Mouse (Mus musculus): ENCODE measurements around the gene Wdhd1. TPM values are rescaled to one million over a fixed set of nuclear protein-coding genes. Genes with fewer than 3 reads are reported as not detected.

Wdhd1 gene
- total and polyA plus RNA-seq, 2 experiments from 2014 or later = 8.8 to 12.3 TPM

- peak overlapping the region; percentile 97 for H3K27ac ChIP-seq (ENCODE audit: low read depth, low read length)
- H3K4me3 ChIP-seq (ENCODE audit: low read depth, low read length) = peak overlapping the region; percentile 95
- TF ChIP-seq CTCF (IDR thresholded peaks at IDR 0.05) = no peak
- H3K4me2 ChIP-seq (ENCODE audit: low read depth, low read length, poor library complexity, severe bottlenecking) = peak overlapping the region; percentile 54
- no peaks in the 10 kb centered on the region for H3K9me3 ChIP-seq (ENCODE audit: low read length)
- peak overlapping the region; percentile 99 for H3K9ac ChIP-seq (replicated peaks; ENCODE audit: low read length, poor library complexity, severe bottlenecking)
- ATAC-seq (ENCODE audit: low FRiP score) = peak; percentile 90
- H3K27me3 ChIP-seq (ENCODE audit: insufficient read depth, low read length) = no peaks in the 10 kb centered on the region
- 0% methylated on average over 37 of the region's 38 CpGs for WGBS
- no peaks in the 10 kb centered on the region for H3K36me3 ChIP-seq (ENCODE audit: insufficient read depth, low read length)
- peaks cover 7% of the 10 kb centered on the region; the same call in 1 of the 2 replicates for H3K4me1 ChIP-seq (ENCODE audit: insufficient read depth, low read length)
- DNase-seq (ENCODE audit: low spot score) = no peak
Observed at GRCm38 (mm10) chr14:47298408-47298792, 21.7 kb upstream of the Wdhd1 start.

DNA sequence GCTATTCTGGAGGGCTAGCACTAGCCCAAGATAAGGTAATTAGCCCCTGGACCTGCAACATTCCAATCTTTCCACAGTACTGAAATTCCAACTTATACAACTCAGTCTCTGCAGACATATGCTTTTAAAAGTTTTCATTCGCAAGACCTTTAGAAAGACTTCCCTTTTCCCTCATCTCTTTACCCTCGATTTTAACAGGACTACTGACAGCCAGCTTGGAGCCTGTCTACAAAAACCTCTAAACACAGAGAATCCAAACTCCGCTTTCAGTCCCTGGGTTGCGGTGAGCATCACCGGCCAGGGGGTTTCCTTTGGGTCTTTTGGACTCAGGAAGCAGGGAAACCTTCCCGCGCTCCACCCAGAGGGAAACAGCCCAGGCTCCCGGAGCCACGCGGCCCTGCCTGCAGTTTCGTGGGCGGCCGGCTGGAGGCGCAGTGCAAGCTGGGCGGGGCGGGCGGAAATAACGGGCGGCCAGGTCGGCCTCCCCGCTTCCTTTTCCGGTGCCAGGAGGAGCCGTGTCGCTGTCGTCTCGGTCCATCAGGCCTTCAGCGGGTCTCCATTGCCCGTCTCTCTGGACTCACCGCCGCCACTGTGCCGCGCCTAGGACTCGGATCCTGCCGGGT, 21.2 kb upstream of the Wdhd1 start, which contains the start of gene Mapk1ip1l:
Mapk1ip1l (plus strand) TSS at position 482 of the 623 bp plus-strand sequence.
- Histone ChIP-seq H3K4me3 (ENCODE audit: low read depth, low read length) (peak within 1 kb of the TSS; percentile 95), H3K9ac (replicated peaks; ENCODE audit: low read length, poor library complexity, severe bottlenecking) (peak within 1 kb of the TSS; percentile 99), H3K4me1 (ENCODE audit: insufficient read depth, low read length) (peaks cover 7% of the 10 kb centered on the region; the same call in 1 of the 2 replicates), H3K36me3 (ENCODE audit: insufficient read depth, low read length) (no peaks in the 10 kb centered on the region), H3K27ac (ENCODE audit: low read depth, low read length) (peak within 1 kb of the TSS; percentile 97), H3K4me2 (ENCODE audit: low read depth, low read length, poor library complexity, severe bottlenecking) (peak within 1 kb of the TSS; percentile 54), H3K27me3 (ENCODE audit: insufficient read depth, low read length) (no peaks in the 10 kb centered on the region), H3K9me3 (ENCODE audit: low read length) (no peaks in the 10 kb centered on the region)
- ATAC-seq (ENCODE audit: low FRiP score) (peak; percentile 93), DNase-seq (ENCODE audit: low spot score) (peak; percentile 90)
- WGBS = 1% methylated on average over 34 of the region's 34 CpGs
- TF ChIP-seq CTCF (IDR thresholded peaks at IDR 0.05) = peak; percentile 96

GRCm38 (mm10) chr14:47296232-47296631, 19.6 kb upstream of the Wdhd1 start:
- Histone ChIP-seq H3K36me3 (ENCODE audit: insufficient read depth, low read length) (no peaks in the 10 kb centered on the region; the same call in 1 of the 2 replicates), H3K9ac (replicated peaks; ENCODE audit: low read length, poor library complexity, severe bottlenecking) (no peak overlapping the region), H3K27ac (ENCODE audit: low read depth, low read length) (no peak overlapping the region), H3K4me3 (ENCODE audit: low read depth, low read length) (no peak overlapping the region), H3K4me2 (ENCODE audit: low read depth, low read length, poor library complexity, severe bottlenecking) (no peak overlapping the region), H3K4me1 (ENCODE audit: insufficient read depth, low read length) (peaks cover 7% of the 10 kb centered on the region; the same call in 1 of the 2 replicates), H3K27me3 (ENCODE audit: insufficient read depth, low read length) (no peaks in the 10 kb centered on the region), H3K9me3 (ENCODE audit: low read length) (no peaks in the 10 kb centered on the region)
- DNase-seq (ENCODE audit: low spot score) = no peak
- ATAC-seq (ENCODE audit: low FRiP score) = no peak
- no peak for TF ChIP-seq CTCF (IDR thresholded peaks at IDR 0.05)
- WGBS = 66% methylated on average over 2 of the region's 2 CpGs

GRCm38 (mm10) chr14:47294136-47294535, 17.5 kb upstream of the Wdhd1 start:
- H3K27ac ChIP-seq (ENCODE audit: low read depth, low read length) = no peak overlapping the region
- peaks cover 5% of the 10 kb centered on the region; the same call in 1 of the 2 replicates for H3K36me3 ChIP-seq (ENCODE audit: insufficient read depth, low read length)
- H3K4me2 ChIP-seq (ENCODE audit: low read depth, low read length, poor library complexity, severe bottlenecking) = no peak overlapping the region
- no peak for TF ChIP-seq CTCF (IDR thresholded peaks at IDR 0.05)
- DNase-seq (ENCODE audit: low spot score) = no peak
- ATAC-seq (ENCODE audit: low FRiP score) = no peak
- no peak overlapping the region for H3K4me3 ChIP-seq (ENCODE audit: low read depth, low read length)
- no peaks in the 10 kb centered on the region for H3K27me3 ChIP-seq (ENCODE audit: insufficient read depth, low read length)
- no peak overlapping the region for H3K9ac ChIP-seq (replicated peaks; ENCODE audit: low read length, poor library complexity, severe bottlenecking)
- no peaks in the 10 kb centered on the region for H3K4me1 ChIP-seq (ENCODE audit: insufficient read depth, low read length)
- no peaks in the 10 kb centered on the region for H3K9me3 ChIP-seq (ENCODE audit: low read length)
- 44% methylated on average over 4 of the region's 4 CpGs for WGBS

GRCm38 (mm10) chr14:47291772-47292171, 15.1 kb upstream of the Wdhd1 start:
- H3K27ac ChIP-seq (ENCODE audit: low read depth, low read length) = no peak overlapping the region
- ATAC-seq (ENCODE audit: low FRiP score) (no peak), DNase-seq (ENCODE audit: low spot score) (no peak)
- no peaks in the 10 kb centered on the region for H3K9me3 ChIP-seq (ENCODE audit: low read length)
- TF ChIP-seq CTCF (IDR thresholded peaks at IDR 0.05) = no peak
- H3K4me1 ChIP-seq (ENCODE audit: insufficient read depth, low read length) = no peaks in the 10 kb centered on the region
- no peak overlapping the region for H3K9ac ChIP-seq (replicated peaks; ENCODE audit: low read length, poor library complexity, severe bottlenecking)
- no peak overlapping the region for H3K4me3 ChIP-seq (ENCODE audit: low read depth, low read length)
- no peak overlapping the region for H3K4me2 ChIP-seq (ENCODE audit: low read depth, low read length, poor library complexity, severe bottlenecking)
- H3K36me3 ChIP-seq (ENCODE audit: insufficient read depth, low read length) = peaks cover 5% of the 10 kb centered on the region; the same call in 1 of the 2 replicates
- 67% methylated on average over 1 of the region's 1 CpGs for WGBS
- H3K27me3 ChIP-seq (ENCODE audit: insufficient read depth, low read length) = no peaks in the 10 kb centered on the region

- WGBS = 70% methylated on average over 4 of the region's 5 CpGs
- no peak overlapping the region for H3K27ac ChIP-seq (ENCODE audit: low read depth, low read length)
Observed at GRCm38 (mm10) chr14:47287021-47287420, 10.4 kb upstream of the Wdhd1 start.

More at GRCm38 (mm10) chr14:47287021-47287420, 10.4 kb upstream of the Wdhd1 start:
- Histone ChIP-seq H3K4me3 (ENCODE audit: low read depth, low read length) (no peak overlapping the region), H3K27me3 (ENCODE audit: insufficient read depth, low read length) (no peaks in the 10 kb centered on the region), H3K36me3 (ENCODE audit: insufficient read depth, low read length) (peaks cover 5% of the 10 kb centered on the region; the same call in 1 of the 2 replicates), H3K9me3 (ENCODE audit: low read length) (no peaks in the 10 kb centered on the region), H3K4me2 (ENCODE audit: low read depth, low read length, poor library complexity, severe bottlenecking) (no peak overlapping the region), H3K4me1 (ENCODE audit: insufficient read depth, low read length) (no peaks in the 10 kb centered on the region), H3K9ac (replicated peaks; ENCODE audit: low read length, poor library complexity, severe bottlenecking) (no peak overlapping the region)
- DNase-seq (ENCODE audit: low spot score) (no peak), ATAC-seq (ENCODE audit: low FRiP score) (no peak)
- no peak for TF ChIP-seq CTCF (IDR thresholded peaks at IDR 0.05)
